24 mouse cellular contexts compared by ENCODE assay signal in genomic region chr19:47212401-47212800, GRCm38 (mm10). TPM values are rescaled to one million over a fixed set of nuclear protein-coding genes. Genes with fewer than 3 reads are reported as not detected.
DNase-seq lines count a peak whose midpoint lies in the region; ATAC-seq and TF ChIP-seq lines count a peak whose summit lies in the region.
"Had no signal": no experiment of that assay in that cellular context is flagged by ENCODE, and none has a peak within 500 bp of the region (broad histone marks: within the 10 kb centered on the region; RNA-seq: fewer than 3 reads in every experiment).

No protein-coding gene starts in this region.

- H3K36me3 ChIP-seq in hindbrain, embryonic 13.5 days, result no peaks in the 10 kb centered on the region
- no peaks in the 10 kb centered on the region for H3K36me3 ChIP-seq in hindbrain, embryonic 12.5 days
- no peaks in the 10 kb centered on the region for H3K36me3 ChIP-seq in forebrain, embryonic 15.5 days
- no peaks in the 10 kb centered on the region for H3K36me3 ChIP-seq in forebrain, postnatal 0 days (ENCODE audit: insufficient read depth)
- H3K36me3 ChIP-seq in midbrain, embryonic 16.5 days (ENCODE audit: control insufficient read depth, insufficient read depth, low read length), result no peaks in the 10 kb centered on the region
- H3K36me3 ChIP-seq: heart, embryonic 13.5 days; limb, embryonic 13.5 days; liver, embryonic 13.5 days; lung, embryonic 15.5 days had no signal

- peaks cover 19% of the 10 kb centered on the region for H3K4me1 ChIP-seq in hindbrain, embryonic 13.5 days (replicated peaks)
- H3K4me1 ChIP-seq in hindbrain, embryonic 12.5 days, result peaks cover 7% of the 10 kb centered on the region; the same call in 1 of the 2 replicates
- peaks cover 8% of the 10 kb centered on the region for H3K4me1 ChIP-seq in forebrain, embryonic 15.5 days
- no peaks in the 10 kb centered on the region for H3K4me1 ChIP-seq in forebrain, postnatal 0 days (ENCODE audit: insufficient read depth)
- peaks cover 11% of the 10 kb centered on the region for H3K4me1 ChIP-seq in midbrain, embryonic 16.5 days (ENCODE audit: control insufficient read depth, insufficient read depth, low read length)
- H3K4me1 ChIP-seq: heart, embryonic 13.5 days; liver, embryonic 13.5 days; lung, embryonic 15.5 days had no signal

- TF ChIP-seq CTCF in forebrain, postnatal 0 days (IDR thresholded peaks at IDR 0.05; ENCODE audit: low read depth), result no peak

- peak overlapping the region; percentile 13; the same call in 1 of the 2 replicates for H3K4me2 ChIP-seq in hindbrain, embryonic 13.5 days
- H3K4me2 ChIP-seq in hindbrain, embryonic 12.5 days (replicated peaks), result no peak overlapping the region
- H3K4me2 ChIP-seq in forebrain, embryonic 15.5 days (replicated peaks), result no peak overlapping the region
- H3K4me2 ChIP-seq in forebrain, postnatal 0 days (ENCODE audit: low read depth), result no peak overlapping the region
- no peak overlapping the region for H3K4me2 ChIP-seq in midbrain, embryonic 16.5 days (ENCODE audit: low read length)
- H3K4me2 ChIP-seq: heart, embryonic 13.5 days; limb, embryonic 13.5 days; liver, embryonic 13.5 days; lung, embryonic 15.5 days had no signal

- H3K9me3 ChIP-seq in hindbrain, embryonic 13.5 days, result no peaks in the 10 kb centered on the region
- H3K9me3 ChIP-seq in hindbrain, embryonic 12.5 days (replicated peaks), result no peaks in the 10 kb centered on the region
- H3K9me3 ChIP-seq in forebrain, embryonic 15.5 days, result no peaks in the 10 kb centered on the region
- no peaks in the 10 kb centered on the region for H3K9me3 ChIP-seq in forebrain, postnatal 0 days (ENCODE audit: low read length)
- H3K9me3 ChIP-seq in midbrain, embryonic 16.5 days (replicated peaks; ENCODE audit: control insufficient read depth, low read length, poor library complexity, severe bottlenecking), result no peaks in the 10 kb centered on the region
- H3K9me3 ChIP-seq: heart, embryonic 13.5 days; limb, embryonic 13.5 days; liver, embryonic 13.5 days; lung, embryonic 15.5 days had no signal

- H3K9ac ChIP-seq in hindbrain, embryonic 13.5 days, result 0 out of 2 replicates have a peak overlapping the region, but pooled peaks have one; percentile 44
- no peak overlapping the region for H3K9ac ChIP-seq in hindbrain, embryonic 12.5 days
- H3K9ac ChIP-seq in forebrain, embryonic 15.5 days (replicated peaks), result no peak overlapping the region
- no peak overlapping the region for H3K9ac ChIP-seq in forebrain, postnatal 0 days
- no peak overlapping the region for H3K9ac ChIP-seq in midbrain, embryonic 16.5 days (ENCODE audit: low read depth, low read length)
- H3K9ac ChIP-seq: heart, embryonic 13.5 days; limb, embryonic 13.5 days; liver, embryonic 13.5 days; lung, embryonic 15.5 days had no signal

- H3K27ac ChIP-seq in hindbrain, embryonic 13.5 days, result peak overlapping the region; percentile 66
- no peak overlapping the region for H3K27ac ChIP-seq in hindbrain, embryonic 12.5 days
- peak overlapping the region; percentile 90 for H3K27ac ChIP-seq in forebrain, embryonic 15.5 days (replicated peaks)
- H3K27ac ChIP-seq in forebrain, postnatal 0 days (ENCODE audit: low read depth, low read length), result peak overlapping the region; percentile 35; the same call in 1 of the 2 replicates
- peak overlapping the region; percentile 14; the same call in 1 of the 2 replicates for H3K27ac ChIP-seq in midbrain, embryonic 16.5 days (ENCODE audit: low read length)
- H3K27ac ChIP-seq: heart, embryonic 13.5 days; limb, embryonic 13.5 days; liver, embryonic 13.5 days; lung, embryonic 15.5 days; macrophage had no signal

- H3K4me3 ChIP-seq in hindbrain, embryonic 13.5 days, result no peak overlapping the region
- H3K4me3 ChIP-seq in hindbrain, embryonic 12.5 days, result no peak overlapping the region
- H3K4me3 ChIP-seq in forebrain, embryonic 15.5 days, result no peak overlapping the region
- no peak overlapping the region for H3K4me3 ChIP-seq in forebrain, postnatal 0 days (ENCODE audit: low read depth, low read length)
- H3K4me3 ChIP-seq in midbrain, embryonic 16.5 days (ENCODE audit: low read depth, low read length), result no peak overlapping the region
- H3K4me3 ChIP-seq: heart, embryonic 13.5 days; limb, embryonic 13.5 days; liver, embryonic 13.5 days; lung, embryonic 15.5 days had no signal

- ATAC-seq in hindbrain, embryonic 13.5 days (ENCODE audit: low FRiP score), result peak; percentile 58; the same call in 1 of the 2 replicates
- no peak for ATAC-seq in hindbrain, embryonic 12.5 days (ENCODE audit: low FRiP score)
- peak; percentile 9; the same call in 1 of the 2 replicates for ATAC-seq in forebrain, embryonic 15.5 days (replicated peaks)
- ATAC-seq in forebrain, postnatal 0 days, result no peak
- no peak for ATAC-seq in midbrain, embryonic 16.5 days

- no peaks in the 10 kb centered on the region for H3K27me3 ChIP-seq in hindbrain, embryonic 13.5 days
- H3K27me3 ChIP-seq in hindbrain, embryonic 12.5 days, result no peaks in the 10 kb centered on the region
- H3K27me3 ChIP-seq in forebrain, embryonic 15.5 days, result no peaks in the 10 kb centered on the region
- H3K27me3 ChIP-seq in forebrain, postnatal 0 days (ENCODE audit: insufficient read depth, low read length), result no peaks in the 10 kb centered on the region
- no peaks in the 10 kb centered on the region for H3K27me3 ChIP-seq in midbrain, embryonic 16.5 days (ENCODE audit: control insufficient read depth, insufficient read depth, low read depth, low read length)
- H3K27me3 ChIP-seq: heart, embryonic 13.5 days; limb, embryonic 13.5 days; liver, embryonic 13.5 days; lung, embryonic 15.5 days had no signal

- no peak for DNase-seq in forebrain, postnatal 0 days
- DNase-seq in retina, embryonic 14.5 days (ENCODE audit: low spot score), result no peak
- no peak for DNase-seq in gastrocnemius, adult 8-10 months (ENCODE audit: low spot score in 2 of 2)
- no peak for DNase-seq in lung, postnatal 10 days
- DNase-seq: adrenal gland, adult 2 months; gastrocnemius, postnatal 10 days; heart, adult 18-20 months; kidney, adult 8-10 months; kidney, postnatal 25 days; liver, embryonic 13.5 days; thymus, adult 2 months had no signal

- 69% methylated on average over 7 of the region's 7 CpGs for whole genome bisulfite sequencing in hindbrain, embryonic 13.5 days
- WGBS in hindbrain, embryonic 12.5 days, result 79% methylated on average over 7 of the region's 7 CpGs
- WGBS in forebrain, embryonic 15.5 days, result 86% methylated on average over 7 of the region's 7 CpGs
- WGBS in forebrain, postnatal 0 days, result 86% methylated on average over 7 of the region's 7 CpGs
- WGBS in midbrain, embryonic 16.5 days, result 73% methylated on average over 7 of the region's 7 CpGs

RNA-seq across cellular contexts. Expression of gene Neurl1a, which starts 33.8 kb away (rescaled TPM):
- 6.8 and 7.2 TPM in 2 replicates for polyA plus RNA-seq in hindbrain, embryonic 13.5 days (2015; fragmentation: Nextera tagmentation; extraction: Ambion mirVana)
- 7.4 and 7.9 TPM in 2 replicates for polyA plus RNA-seq in hindbrain, embryonic 12.5 days (2016; fragmentation: Nextera tagmentation; extraction: Ambion mirVana)
- polyA plus RNA-seq in forebrain, embryonic 15.5 days (2015; fragmentation: Nextera tagmentation; extraction: Ambion mirVana), result 7.2 and 7.9 TPM in 2 replicates
- 51.5 and 52.1 TPM in 2 replicates for total RNA-seq in forebrain, postnatal 0 days (2014; rRNA removed)
- polyA plus RNA-seq in forebrain, postnatal 0 days (2015; fragmentation: Nextera tagmentation; extraction: Ambion mirVana), result 11.6 and 15.7 TPM in 2 replicates
- 15.3 and 15.4 TPM in 2 replicates for polyA plus RNA-seq in midbrain, embryonic 16.5 days (2015; fragmentation: Nextera tagmentation; extraction: Ambion mirVana)
- total RNA-seq in gastrocnemius, adult 8-10 months (2022), result 100 to 1,000 TPM; 127 to 155 (median 146) TPM
- total RNA-seq: monocyte, adult 5-6 weeks had no signal

RNA-seq across cellular contexts. Expression of gene Calhm3, which starts 54.8 kb away (rescaled TPM):
- not detected in 2 replicates for polyA plus RNA-seq in hindbrain, embryonic 13.5 days (2015; fragmentation: Nextera tagmentation; extraction: Ambion mirVana)
- polyA plus RNA-seq in hindbrain, embryonic 12.5 days (2016; fragmentation: Nextera tagmentation; extraction: Ambion mirVana), result not detected in 2 replicates
- polyA plus RNA-seq in forebrain, embryonic 15.5 days (2015; fragmentation: Nextera tagmentation; extraction: Ambion mirVana), result not detected in 2 replicates
- total RNA-seq in forebrain, postnatal 0 days (2014; rRNA removed), result not detected in 2 replicates
- 0.19 TPM in 1 of 2 replicates, not detected in the other for polyA plus RNA-seq in forebrain, postnatal 0 days (2015; fragmentation: Nextera tagmentation; extraction: Ambion mirVana)
- polyA plus RNA-seq in midbrain, embryonic 16.5 days (2015; fragmentation: Nextera tagmentation; extraction: Ambion mirVana), result not detected in 2 replicates
- not detected for total RNA-seq in gastrocnemius, adult 8-10 months (2022)
- total RNA-seq: adrenal gland, adult 2 months; gastrocnemius, postnatal 10 days; heart, adult 18-20 months; heart, postnatal 25 days; layer of hippocampus, postnatal 10 days; monocyte, adult 5-6 weeks had no signal
- polyA plus RNA-seq: adrenal gland, adult 2 months; heart, embryonic 13.5 days; intestine, embryonic 14.5 days; limb, embryonic 13.5 days; liver, embryonic 13.5 days; lung, embryonic 15.5 days; macrophage; stomach, embryonic 16.5 days had no signal

Comparison
In these comparisons a context has a peak if more than half of its experiments do, and no peak if none do; other contexts are left out.
1. ATAC-seq: peak in hindbrain, embryonic 13.5 days (single experiment) and forebrain, embryonic 15.5 days (single experiment); none in hindbrain, embryonic 12.5 days (single experiment), forebrain, postnatal 0 days (single experiment) and midbrain, embryonic 16.5 days (single experiment).